Mouse (Mus musculus) brain, embryonic 18.5 days (tissue): Measurements from ENCODE around the gene Adam22.
"Not testable (repeated sequence)": the region's sequence is repeated elsewhere in the genome, so short reads cannot be mapped to it uniquely, and the experiment has no call there.

Source experiments
- DNase-seq: peaks from one replicate; pipeline ENCODE4 v3.0.0-alpha.2; 2012; ENCODE audit warnings: low read depth, low spot score

Adam22 gene

DNA sequence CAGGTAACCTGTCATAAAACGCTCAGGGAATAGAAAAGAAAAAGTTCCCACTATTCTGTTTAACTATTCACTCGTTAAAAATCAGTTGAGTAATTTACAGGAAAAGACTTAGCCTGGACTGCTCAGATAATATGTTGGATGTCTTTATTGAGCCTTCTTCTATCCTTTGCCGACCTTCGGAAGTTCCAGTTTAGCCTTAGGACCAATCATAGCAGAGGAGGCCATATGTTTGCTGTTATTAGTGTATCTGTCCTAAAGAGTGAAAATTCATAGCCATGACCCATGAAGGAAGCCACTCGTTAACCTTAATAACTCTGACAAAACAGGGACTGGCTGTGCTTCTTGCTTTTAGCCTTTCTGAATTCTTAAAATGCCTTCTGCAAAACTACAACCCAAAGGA, 41.3 kb downstream of the Adam22 start:
- DNase-seq: no peak

DNA sequence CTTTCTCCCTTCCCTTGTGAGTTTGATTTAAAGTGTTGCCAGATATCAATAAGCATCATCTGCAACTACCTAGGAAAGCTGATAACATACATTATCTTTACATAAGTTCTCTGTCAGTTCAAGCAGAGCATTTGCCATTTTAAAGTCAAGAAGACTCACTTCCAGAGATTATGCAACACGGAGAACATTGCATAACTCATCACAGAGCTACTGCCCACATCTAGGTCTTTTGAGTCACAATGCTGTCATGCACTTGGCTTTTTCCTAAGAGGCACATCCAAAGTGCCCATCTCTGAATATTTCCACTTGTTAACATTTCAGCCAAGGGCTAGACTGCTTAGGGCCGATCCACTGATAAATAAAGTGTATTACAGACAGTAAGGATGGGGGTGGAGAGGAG, 55.6 kb downstream of the Adam22 start:
- no peak for DNase-seq

DNA sequence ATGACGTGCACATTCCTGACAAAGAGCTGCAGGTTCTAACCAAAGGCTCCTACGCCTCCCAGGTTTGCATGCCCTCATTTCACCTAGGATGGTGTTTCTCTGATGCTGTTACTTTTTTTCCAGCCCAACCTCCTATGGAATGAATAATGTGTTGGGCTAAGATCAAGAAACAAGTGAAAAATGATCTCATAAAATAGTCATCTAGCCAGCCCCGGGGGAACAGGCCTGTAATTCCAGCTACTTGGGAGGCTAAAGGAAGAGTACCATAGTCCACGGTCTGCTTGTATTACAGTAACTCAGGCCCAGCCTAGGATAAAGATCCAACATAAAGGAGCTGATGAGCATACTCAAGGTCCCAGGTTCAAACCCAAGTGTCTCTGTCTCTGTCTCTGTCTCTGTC, 57.1 kb downstream of the Adam22 start:
- no peak for DNase-seq

DNA sequence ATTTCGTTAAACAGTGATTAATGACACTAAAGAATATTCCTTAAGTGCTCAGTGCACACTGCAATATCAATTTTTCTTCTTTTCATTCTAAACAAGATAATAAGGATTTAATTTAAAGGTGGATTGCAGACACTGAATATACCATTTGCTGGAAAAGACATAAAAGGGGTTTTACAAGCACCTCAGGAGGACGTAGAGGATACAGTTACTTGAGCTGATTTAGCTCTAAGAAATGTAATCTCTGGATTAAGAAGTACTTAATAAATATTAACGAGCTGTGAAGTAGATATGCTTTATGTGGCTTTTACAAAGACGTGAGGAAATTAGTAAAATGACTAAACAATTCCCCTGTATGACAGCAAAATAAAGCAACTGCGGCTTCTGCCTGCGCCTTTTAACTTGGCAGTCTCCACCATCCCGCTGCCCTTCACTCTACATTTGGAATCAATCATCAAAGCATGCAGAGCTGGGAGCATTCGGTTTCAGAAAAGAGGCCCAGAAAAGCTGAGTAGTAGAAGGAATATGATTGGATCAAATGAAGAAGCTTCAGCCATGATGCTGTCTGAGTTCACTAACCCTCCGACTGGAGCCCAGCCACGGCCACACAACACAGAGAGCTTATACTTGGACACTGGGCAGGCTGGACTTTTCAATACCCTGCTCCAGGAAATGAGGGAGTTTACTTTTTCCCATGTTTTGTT, 70.1 kb downstream of the Adam22 start:
- no peak for DNase-seq

DNA sequence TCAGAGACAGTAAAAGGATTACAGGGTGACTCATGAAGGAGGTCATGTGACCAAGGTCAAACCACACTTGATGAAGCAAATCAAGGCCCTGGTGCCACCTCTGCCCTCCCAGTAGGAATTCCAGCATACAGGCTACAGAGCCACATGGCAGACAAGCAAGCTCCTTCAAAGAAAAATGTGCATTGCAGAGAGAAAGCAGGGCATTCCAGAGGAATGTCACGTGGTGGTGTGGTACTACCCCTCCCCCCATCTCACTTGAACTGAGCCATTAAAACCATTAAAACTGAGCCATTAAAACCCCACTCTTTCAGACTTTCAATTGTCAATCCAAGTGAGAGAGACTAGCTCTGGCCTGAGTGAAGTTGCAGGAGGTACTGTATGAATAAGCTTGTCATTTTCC, 74.7 kb downstream of the Adam22 start:
- no peak for DNase-seq

DNA sequence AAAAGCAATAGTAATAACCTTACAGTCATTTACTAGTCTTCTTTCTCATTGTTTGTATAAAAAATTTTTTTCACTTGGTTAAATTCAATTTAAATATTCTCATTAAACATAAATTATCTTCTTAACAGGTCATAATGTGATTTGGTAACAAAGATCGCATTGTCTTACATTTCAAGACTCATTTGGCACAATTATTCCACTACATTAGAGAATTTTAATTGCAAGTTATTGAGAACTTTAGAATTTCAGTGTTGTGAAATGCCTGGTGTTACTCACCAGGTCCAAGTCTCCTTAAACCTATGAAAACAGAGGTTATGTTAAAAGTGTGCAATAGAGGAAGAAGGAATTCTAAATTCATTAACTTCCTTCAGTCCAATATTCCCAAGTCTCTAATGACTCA, 76.5 kb downstream of the Adam22 start:
- DNase-seq: no peak

DNA sequence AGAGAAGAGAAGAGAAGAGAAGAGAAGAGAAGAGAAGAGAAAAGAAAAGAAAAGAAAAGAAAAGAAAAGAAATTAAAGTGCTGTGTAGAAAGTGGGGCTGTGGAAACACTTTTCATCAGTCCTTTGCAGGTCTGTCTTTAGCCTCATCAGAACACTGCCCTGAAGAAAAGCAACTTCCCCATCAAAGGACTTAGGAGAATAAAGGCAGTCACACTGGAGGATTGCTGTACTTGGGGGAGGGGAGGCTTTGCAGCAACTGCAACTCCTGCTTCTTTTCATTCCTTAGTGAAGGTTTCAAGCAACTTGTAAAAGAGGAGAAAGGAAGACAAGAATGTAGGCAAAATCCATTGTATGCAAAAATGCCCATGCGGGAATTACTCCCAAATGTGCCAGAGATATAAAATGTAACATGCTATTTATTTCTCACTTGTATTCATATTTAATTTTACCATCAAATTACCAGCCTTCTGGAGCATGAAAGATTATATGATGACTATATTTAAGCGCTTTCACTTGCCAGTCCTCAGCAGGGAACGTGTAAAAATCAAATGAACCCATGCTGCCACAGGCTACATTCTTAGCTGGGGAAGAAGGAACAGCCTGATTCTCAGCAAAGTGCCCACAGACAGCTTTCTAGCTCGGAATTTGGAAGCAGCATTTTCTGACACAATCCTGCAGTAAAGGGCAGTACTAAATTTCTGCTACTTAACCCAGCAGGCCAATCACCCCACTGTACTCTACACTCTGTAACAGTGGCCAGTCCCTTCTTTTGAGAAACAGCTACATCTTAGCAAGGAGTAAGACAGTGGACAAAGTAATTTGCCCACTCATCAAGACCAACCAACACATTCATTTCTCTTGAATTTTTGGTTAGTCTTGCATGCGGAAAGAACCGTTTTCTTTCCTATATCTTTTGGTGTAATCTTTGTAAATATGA, 78.0 kb downstream of the Adam22 start:
- DNase-seq: peak; percentile 28

DNA sequence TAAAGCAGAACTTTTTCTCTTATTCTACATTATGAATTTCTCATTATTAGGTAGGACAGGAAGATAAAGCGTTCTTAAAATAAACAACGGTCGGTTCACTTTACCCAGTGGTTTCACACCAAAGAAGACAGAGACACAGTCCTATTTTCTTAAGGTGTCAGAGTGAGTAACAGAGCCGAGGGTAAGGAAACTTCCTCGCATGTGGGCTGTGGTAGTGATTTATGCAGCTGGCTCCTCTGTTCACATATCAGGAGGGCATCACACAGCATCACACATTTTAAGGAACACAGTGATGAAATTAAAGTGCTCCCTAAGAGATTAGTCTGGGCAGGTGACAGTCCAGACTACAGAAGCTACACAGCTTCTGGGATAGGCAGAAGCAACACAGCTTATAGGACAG, 83.8 kb downstream of the Adam22 start:
- no peak for DNase-seq

DNA sequence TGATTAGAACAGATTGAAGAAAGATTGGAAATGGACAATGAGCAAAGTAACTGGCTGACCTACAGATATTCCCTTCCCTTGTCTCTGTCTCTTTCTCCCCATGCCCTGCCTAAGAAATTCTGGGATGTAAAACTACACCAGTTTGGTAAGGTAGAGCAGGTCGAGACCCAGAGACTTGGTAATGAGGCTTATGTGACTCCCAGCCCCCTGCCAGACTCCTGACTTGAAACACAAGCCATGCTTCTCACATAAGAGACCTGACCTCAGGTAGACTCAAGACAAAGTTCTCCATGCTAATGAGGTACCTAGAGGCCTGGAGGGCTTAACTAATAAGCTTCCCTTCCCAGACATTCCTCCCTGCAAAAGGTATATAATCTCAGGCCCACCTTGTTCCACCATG, 91.8 kb downstream of the Adam22 start:
- no peak for DNase-seq

DNA sequence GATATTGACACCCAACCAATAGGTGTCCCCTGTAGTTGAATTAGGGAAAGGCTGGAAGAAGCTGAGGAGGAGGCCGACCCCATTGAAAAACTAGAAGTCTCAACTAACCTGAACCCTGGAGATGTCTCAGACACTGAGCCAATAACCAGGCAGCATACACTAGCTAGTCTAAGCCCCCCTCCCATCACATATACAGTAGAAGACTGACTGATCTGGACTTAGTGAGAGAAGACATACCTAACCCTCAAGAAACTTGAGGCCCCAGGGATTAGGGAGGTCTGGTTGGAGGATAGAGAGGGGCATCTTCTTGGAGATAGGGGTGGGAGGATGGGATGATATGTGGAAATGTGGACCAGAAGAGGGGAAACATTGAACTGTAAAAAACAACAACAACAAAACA, 110.6 kb downstream of the Adam22 start:
- no peak for DNase-seq

DNA sequence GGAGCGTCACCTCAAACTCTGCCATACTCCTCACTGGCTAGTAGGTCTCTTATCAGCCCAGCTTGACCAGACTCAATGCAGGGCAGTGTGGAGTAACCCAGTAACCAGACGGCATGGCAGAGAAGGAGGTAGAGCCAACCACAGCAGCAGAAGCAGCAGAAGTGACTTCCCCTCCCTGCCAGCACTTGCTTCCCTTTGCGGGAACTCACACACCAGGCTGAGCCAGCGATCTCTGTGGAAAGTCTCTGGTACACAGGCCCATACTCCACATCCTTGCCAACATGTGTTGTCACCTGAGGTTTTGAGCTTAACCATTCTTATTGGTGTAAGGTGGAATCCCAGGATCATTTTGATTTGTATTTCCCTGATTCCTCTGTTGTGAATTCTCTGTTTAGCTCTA, 111.5 kb downstream of the Adam22 start:
- no peak for DNase-seq

DNA sequence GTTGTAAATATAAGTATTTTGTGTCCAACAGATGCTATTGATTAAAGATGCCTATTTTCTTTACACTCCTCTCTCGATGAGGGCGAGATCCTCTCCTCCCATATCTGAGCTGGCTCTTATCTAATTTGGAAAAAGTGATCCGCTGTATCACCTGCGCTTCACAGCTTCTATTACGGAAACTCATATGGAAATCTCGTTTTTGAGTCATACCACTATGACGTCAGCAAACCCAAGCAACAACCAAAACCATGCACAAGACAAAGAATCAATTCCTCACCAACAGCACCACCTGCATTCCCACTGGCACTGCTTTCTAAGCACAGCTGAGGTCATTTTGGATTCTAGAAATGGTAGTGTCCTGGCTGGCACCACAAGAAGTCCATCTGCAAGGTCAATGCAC, 123.3 kb downstream of the Adam22 start:
- DNase-seq: no peak

DNA sequence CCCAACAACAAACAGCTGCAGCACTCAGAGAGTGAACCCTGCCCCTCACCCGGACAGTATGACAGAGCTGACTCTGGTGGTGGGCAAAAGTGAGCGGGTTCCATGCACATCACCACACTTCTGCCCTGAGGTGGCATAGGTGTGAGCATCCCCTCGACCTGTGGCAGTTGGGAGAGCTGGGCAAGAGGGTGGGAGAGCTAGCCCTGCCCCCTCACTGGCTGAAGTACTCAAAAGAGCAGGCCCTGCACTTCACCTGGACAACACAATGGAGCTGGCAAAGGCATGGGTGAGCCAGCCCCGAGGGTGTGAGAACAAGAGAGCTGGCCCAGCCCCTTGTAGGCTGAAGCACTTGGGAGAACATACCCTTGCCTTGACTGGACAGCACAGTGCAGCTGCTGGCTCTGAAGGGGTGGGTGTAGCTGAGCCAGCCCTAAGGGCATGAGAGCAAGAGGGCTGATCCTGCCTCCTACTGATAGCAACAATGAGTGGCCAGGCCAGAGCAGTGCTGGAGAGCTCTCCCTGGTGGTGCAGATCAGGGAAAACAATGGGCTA, 124.8 kb downstream of the Adam22 start:
- DNase-seq: no peak

DNA sequence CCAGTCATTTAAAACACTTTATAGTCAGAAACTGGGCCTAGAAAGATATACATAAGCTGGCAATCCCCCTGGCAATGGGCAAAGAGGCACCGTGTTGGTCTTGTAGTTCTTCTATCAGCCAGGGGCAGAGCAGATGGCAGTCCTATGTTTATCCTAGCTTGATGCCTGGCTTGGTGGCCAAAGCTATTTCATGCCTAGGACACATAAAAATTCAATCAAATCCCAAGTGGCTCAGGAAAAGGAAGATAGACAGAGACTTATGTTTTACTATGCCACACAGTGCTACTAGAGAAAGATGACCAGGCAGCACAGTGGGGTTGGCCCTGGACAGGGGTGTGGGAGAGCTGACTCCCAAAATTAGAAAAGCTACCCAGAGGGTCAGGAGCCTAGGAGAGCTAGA, 125.3 kb downstream of the Adam22 start:
- DNase-seq: no peak

DNA sequence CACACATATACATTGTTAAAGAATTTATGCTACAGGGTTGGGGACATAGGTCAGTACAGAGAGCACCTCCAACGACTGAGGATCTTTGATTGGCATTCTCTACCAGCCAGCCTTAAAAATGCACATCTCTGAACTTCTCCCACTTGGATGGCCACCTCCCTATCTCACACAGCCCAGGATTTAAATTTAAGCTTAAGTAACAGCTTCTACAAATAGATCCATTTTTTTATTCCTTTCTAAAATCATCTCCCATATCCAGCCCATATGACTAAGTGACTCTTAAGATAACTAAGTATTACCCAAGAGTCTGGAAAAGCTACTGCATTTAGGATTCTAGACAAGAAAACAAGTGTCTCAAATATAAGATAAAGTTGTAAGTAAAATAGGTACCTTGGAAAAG, 140.9 kb downstream of the Adam22 start:
- DNase-seq: no peak

DNA sequence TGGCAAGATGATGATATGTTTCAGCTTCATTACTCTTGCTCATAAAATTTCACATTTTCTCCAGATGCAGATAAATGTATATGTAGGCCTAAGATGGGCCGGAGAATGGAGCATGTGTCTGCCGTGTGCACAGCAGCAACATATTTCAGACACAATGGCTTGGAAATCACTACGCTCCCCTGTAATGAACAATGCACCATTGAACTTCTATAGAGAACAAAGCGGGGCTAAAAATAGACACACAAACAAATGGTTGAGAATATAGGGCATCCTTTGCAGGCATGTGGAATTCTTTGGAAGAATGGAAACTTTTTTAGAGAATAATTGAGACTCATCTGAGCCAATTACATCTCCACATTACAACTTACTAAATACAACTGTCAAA, 143.6 kb downstream of the Adam22 start:
- no peak for DNase-seq

DNA sequence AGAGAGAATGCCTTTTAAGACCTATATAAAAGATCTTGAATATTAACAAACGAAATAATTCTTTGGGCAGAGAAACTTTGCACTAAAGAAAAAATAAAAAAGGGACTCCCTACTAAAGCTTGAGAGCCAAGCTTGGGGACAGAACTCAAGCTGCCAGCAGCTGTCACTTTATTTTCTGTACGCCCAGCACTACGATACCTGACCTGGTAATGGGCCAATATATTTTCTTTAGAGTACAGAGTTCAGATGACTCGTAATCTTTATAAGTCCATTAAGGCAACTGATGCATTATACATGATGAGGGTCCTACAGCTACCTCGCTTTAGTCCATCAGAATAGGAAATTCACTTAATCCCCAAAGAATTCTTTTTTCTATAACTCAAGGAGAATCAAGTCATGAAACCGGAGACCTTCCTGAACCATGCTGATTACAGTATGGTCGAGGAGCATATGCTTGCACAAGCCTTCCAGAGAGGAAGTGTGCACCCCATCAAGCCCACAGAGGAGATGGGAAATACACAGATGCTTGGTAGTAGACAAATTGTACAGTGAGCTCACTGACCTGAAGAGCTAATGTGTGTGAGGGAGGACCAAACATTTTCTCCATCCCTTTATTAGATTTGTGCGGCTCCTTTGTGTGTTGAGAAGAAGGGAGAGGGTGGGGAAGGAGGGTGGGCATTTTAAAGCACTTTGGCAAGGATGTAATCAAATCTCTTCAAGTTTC, 144.2 kb downstream of the Adam22 start:
- no peak for DNase-seq

DNA sequence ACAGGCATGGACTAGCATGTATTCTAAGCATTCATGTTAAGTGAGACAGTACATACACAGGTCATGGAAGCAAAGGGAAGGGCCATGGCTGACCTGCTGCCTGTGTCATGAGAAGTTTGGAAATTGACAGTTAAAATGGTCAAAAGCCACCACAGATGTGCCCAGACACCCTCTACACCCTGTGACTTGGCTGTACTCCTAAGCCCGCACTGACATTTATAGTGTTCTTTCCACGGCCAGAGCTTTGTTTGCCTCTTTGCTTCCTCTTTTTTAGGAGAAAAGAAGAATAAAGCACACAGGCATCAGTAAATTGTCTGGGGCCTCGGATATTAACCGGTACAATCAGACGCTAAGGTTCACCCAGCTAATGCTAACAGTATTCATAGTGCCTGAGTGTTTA, 146.3 kb downstream of the Adam22 start:
- DNase-seq: no peak

DNA sequence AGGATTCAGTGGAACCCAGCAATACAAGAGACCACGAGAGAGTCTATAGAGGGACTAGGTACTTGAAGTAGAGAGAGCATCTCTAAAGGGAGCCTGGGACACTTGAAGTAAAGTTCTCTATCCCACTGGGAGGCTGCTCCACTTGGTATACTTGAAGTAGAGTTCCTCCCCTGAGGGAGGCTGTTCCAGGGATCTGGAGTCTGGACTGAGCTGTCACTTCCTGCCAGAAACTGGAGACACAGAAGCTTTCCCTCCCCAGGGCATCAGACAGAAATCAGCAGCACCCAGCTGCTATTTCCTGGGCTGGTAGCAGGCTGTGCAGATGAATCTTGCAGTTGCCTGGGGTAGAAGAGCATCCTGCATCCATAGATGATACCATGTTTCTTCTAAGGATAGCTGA, 152.1 kb downstream of the Adam22 start:
- DNase-seq: no peak

DNA sequence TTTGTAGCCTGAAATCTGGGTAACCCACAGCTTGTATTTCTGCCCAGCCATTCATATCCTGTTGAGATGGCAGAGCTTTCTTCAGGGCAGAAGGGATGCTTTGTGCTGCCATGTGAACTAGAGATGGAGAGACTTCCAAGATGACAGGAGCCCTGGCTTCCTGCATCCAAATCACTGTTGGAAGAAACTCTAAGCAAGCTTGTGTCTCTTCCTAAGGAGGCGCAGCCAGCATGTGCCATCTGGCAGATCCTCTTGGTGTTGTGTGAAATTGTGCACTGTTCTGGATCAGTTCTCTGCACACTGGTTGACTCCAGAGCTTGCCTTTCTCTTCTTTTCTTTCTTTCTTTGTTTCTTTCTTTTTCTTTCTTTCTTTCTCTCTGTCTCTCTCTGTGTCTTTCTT, 183.0 kb downstream of the Adam22 start:
- not testable (repeated sequence) for DNase-seq

DNA sequence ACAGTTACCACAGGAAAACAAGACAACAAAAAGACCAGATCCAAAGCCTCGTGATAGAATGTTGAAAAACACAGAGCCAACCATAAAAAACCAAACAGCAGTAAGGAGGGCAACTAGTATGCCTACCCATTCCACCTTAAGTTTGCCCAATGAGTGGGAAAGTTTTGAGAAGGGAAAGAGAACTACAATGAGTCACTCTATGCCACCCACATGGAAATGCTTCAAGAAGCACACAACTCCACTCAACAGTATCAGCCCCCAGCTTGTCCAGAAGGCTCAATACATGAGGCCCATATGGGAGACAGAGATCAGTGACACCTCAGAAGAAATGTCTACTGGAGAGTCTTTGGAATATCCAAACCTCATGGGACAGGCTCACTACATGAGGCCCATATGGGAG, 187.3 kb downstream of the Adam22 start:
- no peak for DNase-seq

DNA sequence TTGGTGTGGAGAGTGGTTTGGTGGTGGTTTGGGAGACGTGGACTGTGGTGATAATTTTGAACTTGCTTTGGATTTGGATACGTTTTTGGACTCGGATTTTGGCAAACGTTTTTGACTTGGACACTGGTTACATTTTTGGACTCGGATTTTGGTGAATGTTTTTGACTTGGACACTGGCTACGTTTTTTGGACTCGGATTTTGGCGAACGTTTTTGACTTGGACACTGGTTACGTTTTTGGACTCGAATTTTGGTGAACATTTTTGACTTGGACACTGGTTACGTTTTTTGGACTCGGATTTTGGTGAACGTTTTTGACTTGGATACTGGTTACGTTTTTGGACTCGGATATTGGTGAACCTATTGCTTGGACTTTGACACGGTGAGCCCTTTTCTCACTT, 189.8 kb downstream of the Adam22 start:
- no peak for DNase-seq
